Mouse (Mus musculus): Measurements from ENCODE around the gene Polr3a. TPM values are rescaled to one million over a fixed set of nuclear protein-coding genes. Genes with fewer than 3 reads are reported as not detected.
"Not testable (repeated sequence)": the region's sequence is repeated elsewhere in the genome, so short reads cannot be mapped to it uniquely, and the experiment has no call there.

Gene Polr3a
- polyA plus RNA-seq, 1 experiment: 0.14 TPM

GRCm38 (mm10) chr14:24497443-24497842 lies 10.6 kb upstream of the Polr3a start:
- Histone ChIP-seq H3K9me3 (ENCODE audit: control insufficient read depth, low read length) (no peaks in the 10 kb centered on the region), H3K4me1 (ENCODE audit: control insufficient read depth) (peaks cover 35% of the 10 kb centered on the region), H3K27me3 (ENCODE audit: control insufficient read depth) (no peaks in the 10 kb centered on the region), H3K4me3 (replicated peaks) (no peak overlapping the region), H3K36me3 (ENCODE audit: control insufficient read depth) (peaks cover 77% of the 10 kb centered on the region)
- no peak for TF ChIP-seq TAL1 (IDR thresholded peaks at IDR 0.05; ENCODE audit: low read length)
- no peak for TF ChIP-seq GATA1 (IDR thresholded peaks at IDR 0.05; ENCODE audit: low read length)

- TF ChIP-seq TAL1 (IDR thresholded peaks at IDR 0.05; ENCODE audit: low read length) (no peak), GATA1 (IDR thresholded peaks at IDR 0.05; ENCODE audit: low read length) (no peak)
- H3K9me3 ChIP-seq (ENCODE audit: control insufficient read depth, low read length): no peaks in the 10 kb centered on the region
- no peaks in the 10 kb centered on the region for H3K27me3 ChIP-seq (ENCODE audit: control insufficient read depth)
- H3K36me3 ChIP-seq (ENCODE audit: control insufficient read depth): peaks cover 85% of the 10 kb centered on the region
- H3K4me3 ChIP-seq (replicated peaks): no peak overlapping the region
- peaks cover 42% of the 10 kb centered on the region for H3K4me1 ChIP-seq (ENCODE audit: control insufficient read depth)
These were observed 9.6 kb upstream of the Polr3a start for GRCm38 (mm10) chr14:24496507-24496906.

GRCm38 (mm10) chr14:24493256-24493655 lies 6.4 kb upstream of the Polr3a start:
- Histone ChIP-seq H3K36me3 (ENCODE audit: control insufficient read depth) (peaks cover 66% of the 10 kb centered on the region), H3K4me1 (ENCODE audit: control insufficient read depth) (peaks cover 49% of the 10 kb centered on the region), H3K4me3 (replicated peaks) (peak overlapping the region; percentile 94), H3K9me3 (ENCODE audit: control insufficient read depth, low read length) (no peaks in the 10 kb centered on the region), H3K27me3 (ENCODE audit: control insufficient read depth) (no peaks in the 10 kb centered on the region)
- TF ChIP-seq TAL1 (IDR thresholded peaks at IDR 0.05; ENCODE audit: low read length): no peak
- TF ChIP-seq GATA1 (IDR thresholded peaks at IDR 0.05; ENCODE audit: low read length): no peak

- Histone ChIP-seq H3K9me3 (ENCODE audit: control insufficient read depth, low read length) (no peaks in the 10 kb centered on the region), H3K36me3 (ENCODE audit: control insufficient read depth) (peaks cover 48% of the 10 kb centered on the region), H3K27me3 (ENCODE audit: control insufficient read depth) (no peaks in the 10 kb centered on the region), H3K4me3 (replicated peaks) (peak overlapping the region; percentile 94), H3K4me1 (ENCODE audit: control insufficient read depth) (peaks cover 53% of the 10 kb centered on the region)
- TF ChIP-seq GATA1 (IDR thresholded peaks at IDR 0.05; ENCODE audit: low read length) (no peak), TAL1 (IDR thresholded peaks at IDR 0.05; ENCODE audit: low read length) (no peak)
These were observed 4.6 kb upstream of the Polr3a start for GRCm38 (mm10) chr14:24491266-24491981.

- Histone ChIP-seq H3K4me3 (replicated peaks) (peak overlapping the region; percentile 94), H3K36me3 (ENCODE audit: control insufficient read depth) (peaks cover 41% of the 10 kb centered on the region), H3K4me1 (ENCODE audit: control insufficient read depth) (peaks cover 57% of the 10 kb centered on the region), H3K27me3 (ENCODE audit: control insufficient read depth) (no peaks in the 10 kb centered on the region), H3K9me3 (ENCODE audit: control insufficient read depth, low read length) (no peaks in the 10 kb centered on the region)
- no peak for TF ChIP-seq GATA1 (IDR thresholded peaks at IDR 0.05; ENCODE audit: low read length)
- TF ChIP-seq TAL1 (IDR thresholded peaks at IDR 0.05; ENCODE audit: low read length): no peak
These were observed 3.8 kb upstream of the Polr3a start for GRCm38 (mm10) chr14:24490468-24491265.

GRCm38 (mm10) chr14:24489772-24490171 lies 2.9 kb upstream of the Polr3a start:
- H3K4me3 ChIP-seq (replicated peaks); H3K27me3 ChIP-seq (ENCODE audit: control insufficient read depth); H3K9me3 ChIP-seq (ENCODE audit: control insufficient read depth, low read length): not testable (repeated sequence)
- H3K4me1 ChIP-seq (ENCODE audit: control insufficient read depth): peaks cover 57% of the 10 kb centered on the region
- H3K36me3 ChIP-seq (ENCODE audit: control insufficient read depth): peaks cover 32% of the 10 kb centered on the region

- H3K27me3 ChIP-seq (ENCODE audit: control insufficient read depth): no peaks in the 10 kb centered on the region
- TF ChIP-seq GATA1 (IDR thresholded peaks at IDR 0.05; ENCODE audit: low read length) (no peak), TAL1 (IDR thresholded peaks at IDR 0.05; ENCODE audit: low read length) (no peak)
These were observed 554 bp downstream of the Polr3a start for GRCm38 (mm10) chr14:24486241-24486767.

GRCm38 (mm10) chr14:24468806-24469205 lies 18.1 kb downstream of the Polr3a start:
- no peak overlapping the region for H3K4me3 ChIP-seq (replicated peaks)
- TF ChIP-seq GATA1 (IDR thresholded peaks at IDR 0.05; ENCODE audit: low read length) (no peak), TAL1 (IDR thresholded peaks at IDR 0.05; ENCODE audit: low read length) (no peak)
- H3K27me3 ChIP-seq (ENCODE audit: control insufficient read depth): no peaks in the 10 kb centered on the region
- peaks cover 94% of the 10 kb centered on the region for H3K36me3 ChIP-seq (ENCODE audit: control insufficient read depth)
- no peaks in the 10 kb centered on the region for H3K9me3 ChIP-seq (ENCODE audit: control insufficient read depth, low read length)
- no peaks in the 10 kb centered on the region for H3K4me1 ChIP-seq (ENCODE audit: control insufficient read depth)

More at GRCm38 (mm10) chr14:24486241-24486767, 554 bp downstream of the Polr3a start:
- Histone ChIP-seq H3K4me3 (replicated peaks) (peak overlapping the region; percentile 76), H3K9me3 (ENCODE audit: control insufficient read depth, low read length) (no peaks in the 10 kb centered on the region), H3K4me1 (ENCODE audit: control insufficient read depth) (peaks cover 27% of the 10 kb centered on the region), H3K36me3 (ENCODE audit: control insufficient read depth) (peaks cover 34% of the 10 kb centered on the region)

- no peak overlapping the region for H3K4me3 ChIP-seq (replicated peaks)
- no peaks in the 10 kb centered on the region for H3K9me3 ChIP-seq (ENCODE audit: control insufficient read depth, low read length)
- TF ChIP-seq GATA1 (IDR thresholded peaks at IDR 0.05; ENCODE audit: low read length) (no peak), TAL1 (IDR thresholded peaks at IDR 0.05; ENCODE audit: low read length) (no peak)
- peaks cover 96% of the 10 kb centered on the region for H3K36me3 ChIP-seq (ENCODE audit: control insufficient read depth)
- H3K4me1 ChIP-seq (ENCODE audit: control insufficient read depth): no peaks in the 10 kb centered on the region
- H3K27me3 ChIP-seq (ENCODE audit: control insufficient read depth): no peaks in the 10 kb centered on the region
These were observed 28.7 kb downstream of the Polr3a start for GRCm38 (mm10) chr14:24458191-24458590.

GRCm38 (mm10) chr14:24443529-24443928 lies 43.3 kb downstream of the Polr3a start:
- H3K4me3 ChIP-seq (replicated peaks); H3K4me1 ChIP-seq (ENCODE audit: control insufficient read depth); H3K27me3 ChIP-seq (ENCODE audit: control insufficient read depth); H3K9me3 ChIP-seq (ENCODE audit: control insufficient read depth, low read length): not testable (repeated sequence)
- peaks cover 19% of the 10 kb centered on the region for H3K36me3 ChIP-seq (ENCODE audit: control insufficient read depth)

All from erythroblast, embryonic 14.5 days (primary cell).